ENCODE assay signal across 8 mouse cellular contexts in genomic region chr12:70973831-70974230, GRCm38 (mm10). TPM values are rescaled to one million over a fixed set of nuclear protein-coding genes. Genes with fewer than 3 reads are reported as not detected.
A peak's percentile ranks its signal among the peaks of the same experiment; 100 is the strongest.
DNase-seq lines count a peak whose midpoint lies in the region; ATAC-seq and TF ChIP-seq lines count a peak whose summit lies in the region.

No protein-coding gene starts in this region.

- no peak overlapping the region for H3K9ac ChIP-seq in hindbrain, embryonic 13.5 days
- H3K9ac ChIP-seq in midbrain, embryonic 16.5 days (ENCODE audit: low read depth, low read length) = no peak overlapping the region

- peaks cover 11% of the 10 kb centered on the region for H3K4me1 ChIP-seq in bone marrow macrophage, adult 2 months (ENCODE audit: control insufficient read depth, insufficient read depth, low read length)
- peaks cover 14% of the 10 kb centered on the region for H3K4me1 ChIP-seq in hindbrain, embryonic 13.5 days (replicated peaks)
- peaks cover 18% of the 10 kb centered on the region for H3K4me1 ChIP-seq in midbrain, embryonic 16.5 days (ENCODE audit: control insufficient read depth, insufficient read depth, low read length)

- peaks cover 6% of the 10 kb centered on the region for H3K36me3 ChIP-seq in hindbrain, embryonic 13.5 days
- H3K36me3 ChIP-seq in midbrain, embryonic 16.5 days (ENCODE audit: control insufficient read depth, insufficient read depth, low read length) = 0 out of 2 replicates have a peak, but pooled peaks cover 3% of the 10 kb centered on the region

- TF ChIP-seq CTCF in layer of hippocampus, adult 2 months (conservative IDR thresholded peaks at IDR 0.05) = no peak
- TF ChIP-seq CTCF in bone marrow macrophage, adult 2 months (IDR thresholded peaks at IDR 0.05; ENCODE audit: low read depth, low read length) = no peak

- no peaks in the 10 kb centered on the region for H3K27me3 ChIP-seq in hindbrain, embryonic 13.5 days
- no peaks in the 10 kb centered on the region for H3K27me3 ChIP-seq in midbrain, embryonic 16.5 days (ENCODE audit: control insufficient read depth, insufficient read depth, low read depth, low read length)

- ATAC-seq in hindbrain, embryonic 13.5 days (ENCODE audit: low FRiP score) = no peak
- ATAC-seq in midbrain, embryonic 16.5 days = no peak
- ATAC-seq in frontal cortex, adult (ENCODE audit: low TSS enrichment) = no peak

- H3K9me3 ChIP-seq in hindbrain, embryonic 13.5 days = no peaks in the 10 kb centered on the region
- H3K9me3 ChIP-seq in midbrain, embryonic 16.5 days (replicated peaks; ENCODE audit: control insufficient read depth, low read length, poor library complexity, severe bottlenecking) = no peaks in the 10 kb centered on the region

- H3K4me2 ChIP-seq in hindbrain, embryonic 13.5 days = peak overlapping the region; percentile 48
- H3K4me2 ChIP-seq in midbrain, embryonic 16.5 days (ENCODE audit: low read length) = peak overlapping the region; percentile 60

- 90% methylated on average over 4 of the region's 4 CpGs for WGBS in hindbrain, embryonic 13.5 days
- 91% methylated on average over 4 of the region's 4 CpGs for WGBS in midbrain, embryonic 16.5 days

- H3K27ac ChIP-seq in layer of hippocampus, adult 2 months = peak overlapping the region; percentile 100; the same call in 1 of the 2 replicates
- H3K27ac ChIP-seq in bone marrow macrophage, adult 2 months (ENCODE audit: insufficient read depth, low read depth, low read length) = peak overlapping the region; percentile 60; the same call in 1 of the 2 replicates
- H3K27ac ChIP-seq in hindbrain, embryonic 13.5 days = peak overlapping the region; percentile 98
- no peak overlapping the region for H3K27ac ChIP-seq in midbrain, embryonic 16.5 days (ENCODE audit: low read length)

- TF ChIP-seq POLR2A in bone marrow macrophage, adult 2 months (IDR thresholded peaks at IDR 0.05; ENCODE audit: borderline replicate concordance, low read depth, low read length) = no peak

- no peak for DNase-seq in layer of hippocampus, adult 2 months (ENCODE audit: low spot score in 2 of 2)
- DNase-seq in layer of hippocampus, postnatal 36 days = no peak
- DNase-seq in gastrocnemius, postnatal 4 days (ENCODE audit: low spot score in 2 of 2) = no peak
- DNase-seq in frontal cortex, postnatal 14 days (ENCODE audit: low spot score in 2 of 2) = no peak

- H3K4me3 ChIP-seq in layer of hippocampus, adult 2 months = no peak overlapping the region
- H3K4me3 ChIP-seq in bone marrow macrophage, adult 2 months (ENCODE audit: insufficient read depth, low read length) = peak overlapping the region; percentile 55
- peak overlapping the region; percentile 96; the same call in 1 of the 2 replicates for H3K4me3 ChIP-seq in hindbrain, embryonic 13.5 days
- H3K4me3 ChIP-seq in midbrain, embryonic 16.5 days (ENCODE audit: low read depth, low read length) = no peak overlapping the region; the same call in 1 of the 2 replicates

RNA-seq across cellular contexts. Expression of gene Psma3, which starts 0.6 kb away (rescaled TPM):
- 100 to 1,000 TPM; 193 to 200 TPM for total RNA-seq in layer of hippocampus, adult 2 months (2021)
- total RNA-seq in layer of hippocampus, postnatal 36 days (2021) = 100 to 1,000 TPM; 214 to 229 TPM
- 153 and 169 TPM in 2 replicates for polyA plus RNA-seq in bone marrow macrophage, adult 2 months (2012; ENCODE audit: insufficient read depth, insufficient read length, missing spikeins)
- 599 and 600 TPM in 2 replicates for polyA plus RNA-seq in hindbrain, embryonic 13.5 days (2015; fragmentation: Nextera tagmentation; extraction: Ambion mirVana)
- polyA plus RNA-seq in midbrain, embryonic 16.5 days (2015; fragmentation: Nextera tagmentation; extraction: Ambion mirVana) = 489 and 519 TPM in 2 replicates
- 100 to 1,000 TPM; 344 to 430 TPM for total RNA-seq in gastrocnemius, postnatal 4 days (2021)

RNA-seq across cellular contexts. Expression of gene Actr10, which starts 36.2 kb away (rescaled TPM):
- 100 to 1,000 TPM; 160 to 172 TPM for total RNA-seq in layer of hippocampus, adult 2 months (2021)
- total RNA-seq in layer of hippocampus, postnatal 36 days (2021) = 100 to 1,000 TPM; 162 to 168 TPM
- polyA plus RNA-seq in bone marrow macrophage, adult 2 months (2012; ENCODE audit: insufficient read depth, insufficient read length, missing spikeins) = 95.7 and 114 TPM in 2 replicates
- polyA plus RNA-seq in hindbrain, embryonic 13.5 days (2015; fragmentation: Nextera tagmentation; extraction: Ambion mirVana) = 216 TPM in 2 replicates
- 180 and 188 TPM in 2 replicates for polyA plus RNA-seq in midbrain, embryonic 16.5 days (2015; fragmentation: Nextera tagmentation; extraction: Ambion mirVana)
- total RNA-seq in gastrocnemius, postnatal 4 days (2021) = 100 to 1,000 TPM; 134 to 135 TPM

RNA-seq across cellular contexts. Expression of gene Arid4a, which starts 42.0 kb away (rescaled TPM):
- 10 to 100 TPM; 37.3 to 40.2 TPM for total RNA-seq in layer of hippocampus, adult 2 months (2021)
- total RNA-seq in layer of hippocampus, postnatal 36 days (2021) = 10 to 100 TPM; 41.7 to 44.2 TPM
- polyA plus RNA-seq in bone marrow macrophage, adult 2 months (2012; ENCODE audit: insufficient read depth, insufficient read length, missing spikeins) = 68.0 and 78.1 TPM in 2 replicates
- 41.2 and 41.3 TPM in 2 replicates for polyA plus RNA-seq in hindbrain, embryonic 13.5 days (2015; fragmentation: Nextera tagmentation; extraction: Ambion mirVana)
- 49.1 and 49.4 TPM in 2 replicates for polyA plus RNA-seq in midbrain, embryonic 16.5 days (2015; fragmentation: Nextera tagmentation; extraction: Ambion mirVana)
- 10 to 100 TPM; 14.6 to 15.0 TPM for total RNA-seq in gastrocnemius, postnatal 4 days (2021)

Comparison
In these comparisons a context has a peak if more than half of its experiments do, and no peak if none do; other contexts are left out.
1. H3K4me3 ChIP-seq: peak in bone marrow macrophage, adult 2 months (single experiment) and hindbrain, embryonic 13.5 days (single experiment); none in layer of hippocampus, adult 2 months (single experiment) and midbrain, embryonic 16.5 days (single experiment).